Mouse (Mus musculus) ZHBTc4 (cell line): Measurements from ENCODE around the gene Hmgb3.

Experiments
- DNase-seq: peaks from one replicate; pipeline ENCODE4 v3.0.0-alpha.2; 2011; ENCODE audit warnings: low read depth, low spot score

The Hmgb3 gene

DNA sequence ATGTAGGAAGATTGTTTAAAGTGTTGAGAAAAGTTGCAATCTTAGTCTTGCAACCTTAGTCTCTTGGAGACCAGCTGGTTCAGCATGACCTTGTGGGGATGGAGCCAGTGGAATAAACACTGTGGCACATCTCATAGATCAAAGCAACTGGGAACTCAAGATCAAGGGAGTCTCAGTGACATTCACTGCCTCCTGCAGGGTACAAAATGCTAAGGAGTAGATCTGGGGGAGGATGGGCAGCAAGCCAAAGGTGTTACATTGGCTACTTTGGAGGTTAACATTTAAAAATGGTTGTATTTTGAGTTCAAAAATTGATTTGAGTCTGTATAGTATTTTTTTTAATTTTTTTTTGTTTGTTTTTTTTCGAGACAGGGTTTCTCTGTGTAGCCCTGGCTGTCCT lies 33.5 kb downstream of the Hmgb3 start:
- DNase-seq, result no peak

DNA sequence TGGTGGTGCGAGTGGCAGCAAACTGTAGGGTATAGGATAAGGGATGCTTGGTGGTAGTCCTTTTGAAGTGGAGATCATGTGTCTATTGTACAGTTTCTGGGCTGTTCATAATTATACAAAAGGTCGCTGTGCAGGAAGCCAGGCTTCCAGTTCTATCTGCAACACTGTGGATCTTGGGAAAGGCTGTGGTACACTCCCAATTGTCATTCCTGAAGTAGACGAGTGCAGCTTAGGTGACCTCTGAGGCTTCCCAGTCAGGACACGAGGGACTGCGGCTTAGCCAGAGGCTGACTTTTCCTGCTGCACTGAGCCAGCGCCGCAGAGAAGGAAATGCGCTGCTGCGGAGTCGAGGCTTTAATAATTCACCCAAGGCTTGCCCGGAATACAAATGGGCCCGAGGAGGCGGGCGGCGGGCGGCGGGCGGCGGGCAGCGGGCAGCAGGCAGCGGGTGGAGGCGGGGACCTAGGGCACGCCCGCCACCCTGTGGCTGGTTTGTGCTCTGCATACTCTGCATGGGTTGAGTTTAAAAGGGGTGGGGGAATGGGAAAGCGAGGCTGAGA lies 45.4 kb downstream of the Hmgb3 start:
- DNase-seq, result peak; percentile 64
